Mouse (Mus musculus) midbrain, embryonic 12.5 days (tissue): ENCODE data around the gene Stk38l. TPM values are rescaled to one million over a fixed set of nuclear protein-coding genes. Genes with fewer than 3 reads are reported as not detected.
"Not testable (repeated sequence)": the region's sequence is repeated elsewhere in the genome, so short reads cannot be mapped to it uniquely, and the experiment has no call there.

Experiments used
- ATAC-seq: fragments of 200-750 bp; cut with Nextera tagmentation; 2 replicates; pipeline ENCODE4 v1.8.0; 2017; ENCODE audit warnings: low read depth, moderate TSS enrichment, moderate library complexity; ENCODE audit not compliant: low FRiP score
- H3K27ac ChIP-seq: fragments of 300-500 bp; sonication (generic); replicated peaks from 2 replicates; pipeline ENCODE4 v1.5.1; 2016; ENCODE audit warnings: mild to moderate bottlenecking
- H3K27me3 ChIP-seq: fragments of 300-500 bp; sonication (generic); 2 replicates; pipeline ENCODE4 v1.6.1; 2016; ENCODE audit warnings: mild to moderate bottlenecking
- H3K36me3 ChIP-seq: fragments of 300-500 bp; sonication (generic); 2 replicates; pipeline ENCODE4 v1.6.1; 2016
- H3K4me1 ChIP-seq: fragments of 300-500 bp; sonication (generic); 2 replicates; pipeline ENCODE4 v1.6.1; 2016
- H3K4me2 ChIP-seq: fragments of 300-500 bp; sonication (generic); replicated peaks from 2 replicates; pipeline ENCODE4 v1.6.1; 2016; ENCODE audit warnings: mild to moderate bottlenecking, moderate library complexity
- H3K4me3 ChIP-seq: fragments of 300-500 bp; sonication (generic); 2 replicates; pipeline ENCODE4 v1.5.1; 2016; ENCODE audit warnings: mild to moderate bottlenecking
- H3K9ac ChIP-seq: fragments of 300-500 bp; sonication (generic); replicated peaks from 2 replicates; pipeline ENCODE4 v1.6.1; 2016; ENCODE audit warnings: mild to moderate bottlenecking, moderate library complexity
- H3K9me3 ChIP-seq: fragments of 300-500 bp; sonication (generic); 2 replicates; pipeline ENCODE4 v1.6.1; 2016; ENCODE audit warnings: mild to moderate bottlenecking
- WGBS: fragments of 180-500 bp; shearing (Covaris S2); methylation state at CpG from one replicate; pipeline ENCODE4 v1.1.7; 2016; 5-methylcytosine and 5-hydroxymethylcytosine counted together
- polyA plus RNA-seq: library from polyadenylated mRNA; unstranded; fragments of >200 nt; fragmentation: Nextera tagmentation; extraction: Ambion mirVana; gene quantifications from 2 replicates; pipeline ENCODE4 v1.2.1, GENCODE M21; 2016

Stk38l gene
- polyA plus RNA-seq, 1 experiment from 2014 or later = 19.0 TPM

GRCm38 (mm10) chr6:146759027-146759426 lies 34.2 kb downstream of the Stk38l start:
- ATAC-seq = no peak
- Histone ChIP-seq H3K9me3 (no peaks in the 10 kb centered on the region), H3K4me2 (no peak overlapping the region), H3K27me3 (no peaks in the 10 kb centered on the region), H3K4me1 (0 out of 2 replicates have a peak, but pooled peaks cover 6% of the 10 kb centered on the region), H3K9ac (no peak overlapping the region), H3K36me3 (0 out of 2 replicates have a peak, but pooled peaks cover 4% of the 10 kb centered on the region), H3K27ac (no peak overlapping the region), H3K4me3 (no peak overlapping the region)
- 92% methylated on average over 2 of the region's 2 CpGs for WGBS

- Histone ChIP-seq H3K4me2 (no peak overlapping the region), H3K36me3 (0 out of 2 replicates have a peak, but pooled peaks cover 4% of the 10 kb centered on the region), H3K9ac (no peak overlapping the region), H3K9me3 (no peaks in the 10 kb centered on the region), H3K4me1 (0 out of 2 replicates have a peak, but pooled peaks cover 6% of the 10 kb centered on the region), H3K27ac (no peak overlapping the region), H3K27me3 (no peaks in the 10 kb centered on the region), H3K4me3 (no peak overlapping the region)
- WGBS = 100% methylated on average over 2 of the region's 2 CpGs
- no peak for ATAC-seq
These were observed 35.2 kb downstream of the Stk38l start for GRCm38 (mm10) chr6:146760022-146760421.

- 0 out of 2 replicates have a peak, but pooled peaks cover 4% of the 10 kb centered on the region for H3K36me3 ChIP-seq
- 0 out of 2 replicates have a peak, but pooled peaks cover 6% of the 10 kb centered on the region for H3K4me1 ChIP-seq
- no peak for ATAC-seq
- H3K27me3 ChIP-seq = no peaks in the 10 kb centered on the region
- WGBS = 74% methylated on average over 4 of the region's 4 CpGs
- H3K4me2 ChIP-seq = no peak overlapping the region
- H3K9me3 ChIP-seq = no peaks in the 10 kb centered on the region
- H3K27ac ChIP-seq = no peak overlapping the region
- H3K9ac ChIP-seq = no peak overlapping the region
- no peak overlapping the region for H3K4me3 ChIP-seq
These were observed 35.9 kb downstream of the Stk38l start for GRCm38 (mm10) chr6:146760736-146761135.

GRCm38 (mm10) chr6:146762264-146762898 lies 37.6 kb downstream of the Stk38l start:
- H3K4me3 ChIP-seq = no peak overlapping the region
- H3K27ac ChIP-seq = no peak overlapping the region
- H3K27me3 ChIP-seq = no peaks in the 10 kb centered on the region
- no peak overlapping the region for H3K4me2 ChIP-seq
- no peaks in the 10 kb centered on the region for H3K4me1 ChIP-seq
- H3K36me3 ChIP-seq = peaks cover 13% of the 10 kb centered on the region; the same call in 1 of the 2 replicates
- H3K9me3 ChIP-seq = no peaks in the 10 kb centered on the region
- ATAC-seq = no peak
- WGBS = 63% methylated on average over 5 of the region's 5 CpGs
- H3K9ac ChIP-seq = no peak overlapping the region

GRCm38 (mm10) chr6:146764593-146764992 lies 39.8 kb downstream of the Stk38l start:
- H3K27ac ChIP-seq = no peak overlapping the region
- WGBS = 83% methylated on average over 2 of the region's 2 CpGs
- no peaks in the 10 kb centered on the region for H3K4me1 ChIP-seq
- peaks cover 25% of the 10 kb centered on the region; the same call in 1 of the 2 replicates for H3K36me3 ChIP-seq
- no peak overlapping the region for H3K9ac ChIP-seq
- no peak for ATAC-seq
- no peak overlapping the region for H3K4me2 ChIP-seq
- H3K9me3 ChIP-seq = no peaks in the 10 kb centered on the region
- no peak overlapping the region for H3K4me3 ChIP-seq
- H3K27me3 ChIP-seq = no peaks in the 10 kb centered on the region

GRCm38 (mm10) chr6:146765270-146765669 lies 40.5 kb downstream of the Stk38l start:
- no peak overlapping the region for H3K27ac ChIP-seq
- WGBS = 86% methylated on average over 4 of the region's 4 CpGs
- no peaks in the 10 kb centered on the region for H3K27me3 ChIP-seq
- H3K9me3 ChIP-seq = no peaks in the 10 kb centered on the region
- H3K4me2 ChIP-seq = no peak overlapping the region
- no peaks in the 10 kb centered on the region for H3K4me1 ChIP-seq
- no peak for ATAC-seq
- peaks cover 25% of the 10 kb centered on the region; the same call in 1 of the 2 replicates for H3K36me3 ChIP-seq
- no peak overlapping the region for H3K4me3 ChIP-seq
- no peak overlapping the region for H3K9ac ChIP-seq

- Histone ChIP-seq H3K36me3 (peaks cover 44% of the 10 kb centered on the region), H3K4me1 (no peaks in the 10 kb centered on the region), H3K9ac (no peak overlapping the region), H3K4me3 (no peak overlapping the region), H3K4me2 (no peak overlapping the region), H3K9me3 (no peaks in the 10 kb centered on the region), H3K27me3 (no peaks in the 10 kb centered on the region), H3K27ac (no peak overlapping the region)
- no peak for ATAC-seq
- 92% methylated on average over 10 of the region's 10 CpGs for WGBS
These were observed 44.1 kb downstream of the Stk38l start for GRCm38 (mm10) chr6:146768813-146769404.

- H3K4me1 ChIP-seq = no peaks in the 10 kb centered on the region
- no peak overlapping the region for H3K4me3 ChIP-seq
- H3K27ac ChIP-seq = no peak overlapping the region
- H3K9me3 ChIP-seq = no peaks in the 10 kb centered on the region
- no peak overlapping the region for H3K9ac ChIP-seq
- no peak overlapping the region for H3K4me2 ChIP-seq
- peaks cover 53% of the 10 kb centered on the region for H3K36me3 ChIP-seq
- H3K27me3 ChIP-seq = no peaks in the 10 kb centered on the region
- WGBS = 78% methylated on average over 6 of the region's 6 CpGs
- ATAC-seq = no peak
These were observed 45.4 kb downstream of the Stk38l start for GRCm38 (mm10) chr6:146770005-146770745.

GRCm38 (mm10) chr6:146770808-146771207 lies 46.0 kb downstream of the Stk38l start:
- H3K27ac ChIP-seq = no peak overlapping the region
- no peak overlapping the region for H3K4me3 ChIP-seq
- no peak for ATAC-seq
- H3K27me3 ChIP-seq = no peaks in the 10 kb centered on the region
- no peaks in the 10 kb centered on the region for H3K9me3 ChIP-seq
- no peak overlapping the region for H3K4me2 ChIP-seq
- H3K9ac ChIP-seq = no peak overlapping the region
- WGBS = 88% methylated on average over 5 of the region's 5 CpGs
- H3K36me3 ChIP-seq = peaks cover 53% of the 10 kb centered on the region
- H3K4me1 ChIP-seq = no peaks in the 10 kb centered on the region

GRCm38 (mm10) chr6:146775864-146776263 lies 51.1 kb downstream of the Stk38l start:
- not testable (repeated sequence) for ATAC-seq, H3K27ac ChIP-seq
- 73% methylated on average over 8 of the region's 8 CpGs for WGBS

GRCm38 (mm10) chr6:146776610-146777389 lies 52.0 kb downstream of the Stk38l start:
- Histone ChIP-seq H3K9me3 (no peaks in the 10 kb centered on the region), H3K27me3 (no peaks in the 10 kb centered on the region), H3K4me3 (no peak overlapping the region), H3K9ac (no peak overlapping the region), H3K27ac (no peak overlapping the region), H3K4me2 (no peak overlapping the region), H3K4me1 (0 out of 2 replicates have a peak, but pooled peaks cover 2% of the 10 kb centered on the region), H3K36me3 (peaks cover 24% of the 10 kb centered on the region)
- 30% methylated on average over 2 of the region's 2 CpGs for WGBS
- no peak for ATAC-seq

More at GRCm38 (mm10) chr6:146775864-146776263, 51.1 kb downstream of the Stk38l start:
- H3K9me3 ChIP-seq, H3K27me3 ChIP-seq, H3K4me3 ChIP-seq, H3K4me2 ChIP-seq, H3K9ac ChIP-seq, H3K4me1 ChIP-seq: not testable (repeated sequence)
- H3K36me3 ChIP-seq = peaks cover 28% of the 10 kb centered on the region
